Mouse (Mus musculus): ENCODE measurements around the gene Gm9936. TPM values are rescaled to one million over a fixed set of nuclear protein-coding genes. Genes with fewer than 3 reads are reported as not detected.

The Gm9936 gene
- polyA plus RNA-seq, 1 experiment from 2014 or later: 0.16 TPM

- no peak for DNase-seq (ENCODE audit: low spot score)
- Histone ChIP-seq H3K27me3 (ENCODE audit: low read depth, poor library complexity, severe bottlenecking) (no peaks in the 10 kb centered on the region), H3K4me3 (no peak overlapping the region), H3K36me3 (peaks cover under 1% of the 10 kb centered on the region), H3K4me1 (peaks cover 15% of the 10 kb centered on the region), H3K27ac (replicated peaks) (no peak overlapping the region), H3K9me3 (replicated peaks) (no peaks in the 10 kb centered on the region)
- WGBS: 93% methylated on average over 12 of the region's 12 CpGs
Measured at GRCm38 (mm10) chr5:114827427-114827826, 31.1 kb downstream of the Gm9936 start.

GRCm38 (mm10) chr5:114825978-114826691 is 32.3 kb downstream of the Gm9936 start:
- H3K36me3 ChIP-seq: peaks cover 14% of the 10 kb centered on the region
- 12% methylated on average over 27 of the region's 27 CpGs for WGBS
- H3K9me3 ChIP-seq (replicated peaks): peaks cover 11% of the 10 kb centered on the region; the same call in 1 of the 2 replicates
- H3K4me3 ChIP-seq: peak overlapping the region; percentile 54
- H3K27ac ChIP-seq (replicated peaks): peak overlapping the region; percentile 83
- peaks cover 16% of the 10 kb centered on the region for H3K4me1 ChIP-seq
- peak; percentile 91 for DNase-seq (ENCODE audit: low spot score)
- no peaks in the 10 kb centered on the region for H3K27me3 ChIP-seq (ENCODE audit: low read depth, poor library complexity, severe bottlenecking)

- Histone ChIP-seq H3K27ac (replicated peaks) (no peak overlapping the region), H3K27me3 (ENCODE audit: low read depth, poor library complexity, severe bottlenecking) (no peaks in the 10 kb centered on the region), H3K4me1 (peaks cover 16% of the 10 kb centered on the region), H3K36me3 (peaks cover 27% of the 10 kb centered on the region), H3K4me3 (peak overlapping the region; percentile 90; the same call in 1 of the 2 replicates), H3K9me3 (replicated peaks) (peaks cover 11% of the 10 kb centered on the region; the same call in 1 of the 2 replicates)
- 19% methylated on average over 9 of the region's 9 CpGs for WGBS
- DNase-seq (ENCODE audit: low spot score): peak; percentile 52
Measured at GRCm38 (mm10) chr5:114824197-114824596, 34.3 kb downstream of the Gm9936 start.

DNA sequence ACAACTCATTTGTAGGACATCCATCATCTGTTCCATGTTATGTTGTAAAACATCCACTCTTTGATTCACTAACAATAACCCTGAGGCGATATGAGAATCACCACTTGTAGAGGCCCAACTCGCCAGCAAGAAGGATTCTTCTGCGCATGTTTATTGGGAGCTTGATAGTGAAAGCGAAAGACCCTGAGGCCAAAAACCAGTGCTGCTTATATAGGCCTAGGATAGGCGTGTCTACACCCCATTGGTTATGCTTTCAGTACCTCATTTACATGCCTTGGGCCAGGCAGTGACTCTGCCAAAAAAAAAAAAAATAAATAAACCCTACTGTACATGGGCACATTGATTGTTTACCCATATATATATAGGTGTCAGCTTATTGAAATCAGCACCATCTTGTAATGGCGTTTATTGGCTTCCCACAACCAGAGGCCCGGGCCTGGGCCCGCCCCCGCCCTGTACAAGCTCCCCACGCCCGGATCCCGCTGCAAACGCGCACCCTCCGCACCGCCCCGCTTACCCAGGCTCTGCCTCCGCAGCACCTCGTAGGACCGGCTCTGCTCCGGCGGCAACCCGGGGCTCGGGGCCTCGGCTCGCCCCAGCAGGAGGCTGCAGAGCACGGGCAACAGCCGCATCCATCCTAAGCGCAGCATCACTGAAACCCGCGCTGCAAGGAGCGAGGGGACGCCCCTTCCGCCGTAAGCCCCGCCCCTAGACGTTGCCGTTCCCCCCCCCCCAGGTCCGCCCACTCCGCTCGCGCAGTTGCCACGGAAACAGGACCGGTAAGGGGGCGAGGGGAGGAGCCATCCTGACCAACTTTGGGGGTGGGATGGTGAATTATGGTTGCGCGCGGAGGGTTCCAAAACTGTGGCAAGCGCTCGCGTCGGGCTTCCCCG is 35.4 kb downstream of the Gm9936 start, which contains the start of gene 1500011B03Rik:
TSS of gene 1500011B03Rik (minus strand) at position 673 of the 893 bp plus-strand sequence.
- DNase-seq (ENCODE audit: low spot score): peak; percentile 93
- 8% methylated on average over 53 of the region's 53 CpGs for WGBS
- peak within 1 kb of the TSS; percentile 90 for H3K4me3 ChIP-seq
- H3K4me1 ChIP-seq: peaks cover 16% of the 10 kb centered on the region
- peaks cover 27% of the 10 kb centered on the region for H3K36me3 ChIP-seq
- peak within 1 kb of the TSS; percentile 95 for H3K27ac ChIP-seq (replicated peaks)
- H3K27me3 ChIP-seq (ENCODE audit: low read depth, poor library complexity, severe bottlenecking): no peaks in the 10 kb centered on the region
- H3K9me3 ChIP-seq (replicated peaks): peaks cover 11% of the 10 kb centered on the region; the same call in 1 of the 2 replicates

GRCm38 (mm10) chr5:114818124-114818523 is 40.4 kb downstream of the Gm9936 start:
- Histone ChIP-seq H3K27ac (replicated peaks) (no peak overlapping the region), H3K9me3 (replicated peaks) (peaks cover 11% of the 10 kb centered on the region; the same call in 1 of the 2 replicates), H3K4me1 (peaks cover 13% of the 10 kb centered on the region; the same call in 1 of the 2 replicates), H3K27me3 (ENCODE audit: low read depth, poor library complexity, severe bottlenecking) (no peaks in the 10 kb centered on the region), H3K36me3 (peaks cover 31% of the 10 kb centered on the region), H3K4me3 (no peak overlapping the region)
- no peak for DNase-seq (ENCODE audit: low spot score)
- WGBS: 79% methylated on average over 11 of the region's 11 CpGs

GRCm38 (mm10) chr5:114816599-114816998 is 41.9 kb downstream of the Gm9936 start:
- Histone ChIP-seq H3K4me3 (no peak overlapping the region), H3K27ac (replicated peaks) (no peak overlapping the region), H3K27me3 (ENCODE audit: low read depth, poor library complexity, severe bottlenecking) (no peaks in the 10 kb centered on the region), H3K9me3 (replicated peaks) (peaks cover 3% of the 10 kb centered on the region; the same call in 1 of the 2 replicates), H3K36me3 (peaks cover 34% of the 10 kb centered on the region), H3K4me1 (peaks cover 18% of the 10 kb centered on the region)
- no peak for DNase-seq (ENCODE audit: low spot score)
- 75% methylated on average over 6 of the region's 6 CpGs for WGBS

DNA sequence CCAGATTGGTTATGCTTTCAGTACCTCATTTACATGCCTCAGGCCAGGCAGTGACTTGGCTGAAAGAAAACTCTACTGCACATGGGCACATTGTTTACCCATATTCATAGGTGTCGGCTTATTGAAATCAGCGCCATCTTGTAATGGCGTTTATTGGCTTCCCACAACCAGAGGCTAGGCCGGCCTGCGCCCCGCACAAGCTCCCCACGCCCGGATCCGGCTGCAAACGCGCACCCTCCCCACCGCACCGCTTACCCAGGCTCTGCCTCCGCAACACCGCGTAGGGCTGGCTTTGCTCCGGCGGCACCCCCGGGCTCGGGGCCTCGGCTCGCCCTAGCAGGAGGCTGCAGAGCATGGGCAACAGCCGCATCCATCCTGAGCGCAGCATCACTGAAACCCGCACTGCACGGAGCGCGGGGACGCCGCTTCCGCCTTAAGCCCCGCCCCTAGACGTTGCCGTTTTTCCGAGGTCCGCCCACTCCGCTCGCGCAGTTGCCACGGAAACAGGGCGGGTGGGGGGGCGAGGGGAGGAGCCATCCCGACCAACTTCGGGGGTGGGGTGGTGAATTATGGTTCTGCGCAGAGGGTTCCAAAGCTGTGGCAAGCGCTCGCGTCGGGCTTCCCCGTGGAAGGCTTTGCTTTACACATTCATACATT is 44.8 kb downstream of the Gm9936 start:
- under 1% methylated on average over 50 of the region's 50 CpGs for WGBS
- peak overlapping the region; percentile 85 for H3K4me3 ChIP-seq
- no peaks in the 10 kb centered on the region for H3K9me3 ChIP-seq (replicated peaks)
- peaks cover 43% of the 10 kb centered on the region for H3K36me3 ChIP-seq
- peak; percentile 90 for DNase-seq (ENCODE audit: low spot score)
- H3K27me3 ChIP-seq (ENCODE audit: low read depth, poor library complexity, severe bottlenecking): no peaks in the 10 kb centered on the region
- peak overlapping the region; percentile 96 for H3K27ac ChIP-seq (replicated peaks)
- H3K4me1 ChIP-seq: peaks cover 32% of the 10 kb centered on the region

GRCm38 (mm10) chr5:114809826-114810225 is 48.7 kb downstream of the Gm9936 start:
- H3K9me3 ChIP-seq (replicated peaks): no peaks in the 10 kb centered on the region
- no peak overlapping the region for H3K27ac ChIP-seq (replicated peaks)
- H3K4me1 ChIP-seq: peaks cover 29% of the 10 kb centered on the region
- WGBS: 93% methylated on average over 5 of the region's 5 CpGs
- no peak overlapping the region for H3K4me3 ChIP-seq
- H3K27me3 ChIP-seq (ENCODE audit: low read depth, poor library complexity, severe bottlenecking): no peaks in the 10 kb centered on the region
- peaks cover 77% of the 10 kb centered on the region for H3K36me3 ChIP-seq
- DNase-seq (ENCODE audit: low spot score): no peak

DNA sequence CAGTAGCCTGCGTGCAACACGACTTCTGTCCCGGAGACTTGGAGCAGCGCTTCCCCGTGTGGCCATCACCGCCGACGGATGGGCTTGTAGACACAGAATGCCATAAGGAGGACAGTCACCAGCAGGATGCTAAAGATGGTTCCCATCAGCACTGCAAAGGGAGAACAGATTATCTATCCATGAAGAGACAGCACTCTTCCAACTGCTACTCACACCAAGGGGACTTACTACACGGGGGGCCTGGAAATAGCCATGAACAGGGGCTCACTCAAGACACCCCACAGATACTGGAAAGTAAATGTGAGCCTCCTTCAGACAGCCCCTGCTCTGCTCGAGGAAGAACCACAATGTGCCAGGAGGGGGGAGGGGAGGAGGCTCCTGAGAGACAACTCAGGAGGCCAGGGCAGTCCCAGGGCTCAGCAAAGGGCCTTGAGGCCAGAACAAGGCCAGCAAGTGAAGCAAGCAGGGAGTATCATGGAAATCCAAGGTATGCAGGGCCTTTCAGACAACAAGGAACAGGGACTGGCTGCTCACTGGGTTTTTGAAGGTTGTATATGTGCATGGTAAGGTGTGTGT is 49.2 kb downstream of the Gm9936 start:
- Histone ChIP-seq H3K4me3 (no peak overlapping the region), H3K9me3 (replicated peaks) (no peaks in the 10 kb centered on the region), H3K27ac (replicated peaks) (0 out of 2 replicates have a peak overlapping the region, but pooled peaks have one; percentile 17), H3K36me3 (peaks cover 83% of the 10 kb centered on the region), H3K4me1 (peaks cover 32% of the 10 kb centered on the region), H3K27me3 (ENCODE audit: low read depth, poor library complexity, severe bottlenecking) (no peaks in the 10 kb centered on the region)
- no peak for DNase-seq (ENCODE audit: low spot score)
- WGBS: 78% methylated on average over 10 of the region's 10 CpGs

- H3K4me1 ChIP-seq: peaks cover 32% of the 10 kb centered on the region
Measured at GRCm38 (mm10) chr5:114808385-114808784, 50.1 kb downstream of the Gm9936 start.

DNA sequence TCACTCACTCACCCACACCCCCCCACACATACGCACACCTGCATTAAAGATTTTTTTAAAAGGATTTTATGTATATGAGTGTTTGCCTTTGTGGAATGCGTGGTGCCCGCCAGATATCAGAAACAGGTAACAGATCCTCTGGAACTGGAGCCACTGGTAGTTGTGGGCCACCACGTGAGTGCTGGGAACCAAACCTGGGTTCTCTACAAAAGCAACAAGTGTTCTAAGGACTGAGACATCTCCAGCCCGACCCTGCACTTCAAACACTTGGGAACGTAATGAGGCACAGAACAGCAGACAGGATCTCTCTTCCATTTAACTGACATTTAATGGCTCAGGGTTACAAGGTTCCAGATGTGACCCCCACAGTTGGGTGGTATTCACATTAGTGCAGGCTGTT is 50.6 kb downstream of the Gm9936 start:
- no peaks in the 10 kb centered on the region for H3K9me3 ChIP-seq (replicated peaks)
- H3K4me3 ChIP-seq: no peak overlapping the region
- H3K4me1 ChIP-seq: peaks cover 30% of the 10 kb centered on the region
- no peaks in the 10 kb centered on the region for H3K27me3 ChIP-seq (ENCODE audit: low read depth, poor library complexity, severe bottlenecking)
- H3K27ac ChIP-seq (replicated peaks): no peak overlapping the region
- 77% methylated on average over 6 of the region's 6 CpGs for WGBS
- no peak for DNase-seq (ENCODE audit: low spot score)
- peaks cover 97% of the 10 kb centered on the region for H3K36me3 ChIP-seq

More at GRCm38 (mm10) chr5:114808385-114808784, 50.1 kb downstream of the Gm9936 start:
- H3K36me3 ChIP-seq: peaks cover 92% of the 10 kb centered on the region
- H3K4me3 ChIP-seq: no peak overlapping the region
- no peak overlapping the region for H3K27ac ChIP-seq (replicated peaks)
- no peaks in the 10 kb centered on the region for H3K27me3 ChIP-seq (ENCODE audit: low read depth, poor library complexity, severe bottlenecking)
- no peaks in the 10 kb centered on the region for H3K9me3 ChIP-seq (replicated peaks)
- 83% methylated on average over 8 of the region's 8 CpGs for WGBS
- DNase-seq (ENCODE audit: low spot score): no peak

GRCm38 (mm10) chr5:114807468-114807867 is 51.0 kb downstream of the Gm9936 start:
- Histone ChIP-seq H3K4me1 (peaks cover 26% of the 10 kb centered on the region), H3K27ac (replicated peaks) (no peak overlapping the region), H3K9me3 (replicated peaks) (no peaks in the 10 kb centered on the region), H3K4me3 (no peak overlapping the region), H3K27me3 (ENCODE audit: low read depth, poor library complexity, severe bottlenecking) (no peaks in the 10 kb centered on the region), H3K36me3 (peaks cover 98% of the 10 kb centered on the region)
- 37% methylated on average over 8 of the region's 8 CpGs for WGBS
- DNase-seq (ENCODE audit: low spot score): no peak
